Mouse (Mus musculus) c-Kit-positive CD71-positive TER-119-negative erythroid progenitor cells, embryonic 14.5 days (primary cell): Measurements from ENCODE around the gene Pcdh9.

Experiments used
- DNase-seq: peaks from one replicate; pipeline ENCODE4 v3.0.0-alpha.2; 2013; ENCODE audit warnings: low read depth

The Pcdh9 gene

DNA sequence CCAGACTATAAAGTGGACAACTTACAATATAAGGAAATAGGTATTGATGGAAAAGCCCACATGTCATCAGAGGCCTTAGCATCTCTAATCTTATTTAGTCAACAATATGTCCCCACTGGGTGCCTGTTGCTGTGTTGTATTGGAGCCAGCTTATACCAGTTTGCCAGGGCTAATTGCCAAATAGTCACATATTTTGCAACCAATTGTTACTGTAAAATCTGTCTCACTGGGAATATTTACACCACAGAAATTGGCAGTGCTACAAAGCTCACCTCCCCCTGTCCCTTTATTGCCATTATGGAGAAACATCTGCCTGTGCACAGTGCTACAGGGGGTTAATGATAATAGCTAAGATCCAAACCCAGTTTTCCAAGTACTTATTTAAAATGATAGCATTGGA lies 721.3 kb downstream of the Pcdh9 start:
- no peak for DNase-seq

DNA sequence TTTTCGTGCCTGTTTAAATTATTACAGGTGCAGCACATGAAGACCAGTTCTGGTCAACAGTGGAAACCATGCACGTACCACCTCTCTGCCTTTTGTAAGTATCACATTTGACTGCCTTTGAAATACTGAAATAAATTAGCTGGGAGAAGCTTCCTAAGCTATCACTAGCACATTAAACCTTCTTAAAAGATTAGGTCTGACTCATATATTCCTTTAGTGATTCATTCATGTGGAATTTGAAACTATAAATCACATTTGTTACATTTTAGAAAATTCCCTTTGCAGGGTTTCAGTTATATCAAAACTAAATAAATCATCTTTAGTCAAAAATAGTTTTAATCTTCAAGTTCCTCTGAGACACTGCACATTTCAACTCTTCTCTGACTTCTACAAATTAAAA lies 722.1 kb downstream of the Pcdh9 start:
- DNase-seq = no peak

DNA sequence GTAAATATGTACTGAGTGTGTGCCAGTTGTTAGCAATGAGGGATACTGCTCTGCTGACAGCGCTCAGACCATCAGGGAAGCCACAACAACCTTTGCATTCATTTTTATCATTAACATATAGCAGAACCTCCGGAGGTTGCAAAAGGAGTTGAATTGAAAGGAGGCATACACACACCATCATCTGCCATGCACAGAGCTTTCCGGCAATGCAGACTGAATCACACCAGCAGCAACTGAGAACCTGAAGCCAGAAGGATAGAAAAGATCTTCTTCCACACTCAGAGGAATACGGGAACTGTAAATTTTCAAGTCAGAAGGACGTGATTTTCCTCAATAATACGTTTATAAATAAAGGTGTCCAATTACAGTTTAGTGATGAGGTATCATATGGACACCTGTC lies 747.1 kb downstream of the Pcdh9 start:
- no peak for DNase-seq

DNA sequence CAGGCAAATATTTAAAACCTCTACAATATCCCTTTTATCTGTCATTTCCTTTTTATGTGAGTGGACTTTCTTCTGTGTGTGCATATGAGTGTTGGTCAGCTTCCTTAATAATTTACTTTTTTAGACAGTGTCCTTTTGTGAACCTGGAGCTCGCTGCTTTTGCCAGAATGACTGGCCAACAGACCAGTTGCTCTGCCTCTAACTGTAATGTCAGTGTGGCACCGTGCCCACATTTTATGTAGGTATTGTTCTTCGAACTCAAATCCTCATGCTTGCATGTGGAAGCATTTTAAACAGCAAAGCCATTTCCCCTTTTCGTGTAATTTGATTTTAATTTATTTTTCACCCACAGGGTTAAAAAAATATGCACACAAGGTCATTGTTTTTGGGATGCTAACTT lies 748.4 kb downstream of the Pcdh9 start:
- no peak for DNase-seq

DNA sequence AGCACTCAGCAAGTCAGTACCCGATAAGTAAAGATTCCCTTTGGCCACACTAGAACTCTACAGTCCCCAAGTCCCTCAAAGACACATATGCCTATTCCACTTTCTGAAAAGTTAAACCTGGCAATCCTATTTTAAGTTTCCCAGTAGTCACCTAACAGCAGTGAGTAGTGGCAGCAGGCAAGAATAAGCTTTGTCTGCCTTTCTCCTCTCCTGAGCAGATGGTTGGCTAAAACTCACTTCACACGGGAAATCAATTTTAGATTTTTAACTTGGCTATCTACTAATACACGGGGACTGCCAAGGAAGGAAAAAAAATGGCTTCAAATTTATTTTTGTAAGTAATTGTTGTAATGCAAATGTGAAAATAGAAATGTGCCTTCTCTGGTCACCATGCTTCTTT lies 763.5 kb downstream of the Pcdh9 start:
- no peak for DNase-seq

DNA sequence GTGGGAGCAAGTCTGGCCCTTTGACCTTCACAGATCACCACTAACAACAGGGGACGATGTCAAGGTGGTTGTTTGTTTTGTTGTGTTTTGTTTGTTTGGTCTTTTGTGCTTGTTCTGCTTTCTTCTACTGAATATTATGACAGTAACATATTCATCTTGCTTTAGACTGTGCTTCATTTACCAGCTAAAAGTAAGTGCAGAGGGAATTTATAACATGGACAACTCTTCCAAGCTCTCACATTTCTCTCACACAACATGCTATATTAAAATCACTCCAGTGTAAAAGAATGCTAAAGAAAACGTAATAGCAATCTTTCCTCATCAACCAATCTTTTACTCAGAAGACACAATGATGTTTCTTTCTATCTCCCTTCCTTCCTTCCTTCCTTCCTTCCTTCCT lies 787.7 kb downstream of the Pcdh9 start:
- no peak for DNase-seq

DNA sequence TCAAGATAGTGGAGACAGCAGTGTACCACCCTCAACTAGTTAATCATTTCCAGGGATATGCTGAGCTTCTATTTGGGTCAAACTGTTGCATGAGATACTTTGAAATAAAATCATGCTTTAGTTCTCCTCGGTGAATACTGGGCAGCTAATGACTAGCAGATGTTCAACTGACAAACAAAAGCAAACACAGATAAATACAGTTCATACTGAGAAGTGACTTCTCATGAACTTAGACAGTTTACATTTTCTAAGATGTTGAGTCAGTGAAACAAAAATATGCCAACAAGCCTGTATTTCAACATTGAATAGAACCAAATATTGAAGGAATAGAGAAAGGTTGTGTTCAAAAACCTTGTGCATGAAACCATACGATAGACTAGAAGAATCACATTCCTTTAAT lies 795.4 kb downstream of the Pcdh9 start:
- no peak for DNase-seq

DNA sequence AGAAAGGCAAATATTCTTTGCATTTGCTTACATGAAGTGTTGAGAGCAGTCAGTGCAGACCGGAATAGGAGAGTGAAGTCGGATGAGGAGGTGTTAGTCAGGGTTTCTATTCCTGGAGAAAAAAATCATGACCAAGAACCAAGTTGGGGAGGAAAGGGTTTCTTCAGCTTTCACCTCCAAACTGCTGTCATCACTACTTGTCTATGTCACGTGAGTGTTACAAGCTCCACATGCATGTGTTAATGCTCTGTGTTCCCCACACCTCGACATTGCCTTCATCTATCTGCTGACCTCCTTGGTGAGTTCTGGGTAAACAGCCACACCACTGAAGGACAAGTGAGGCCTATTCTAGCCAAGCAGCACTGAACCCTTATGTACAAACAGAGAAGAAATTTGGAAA lies 797.7 kb downstream of the Pcdh9 start:
- DNase-seq = no peak

DNA sequence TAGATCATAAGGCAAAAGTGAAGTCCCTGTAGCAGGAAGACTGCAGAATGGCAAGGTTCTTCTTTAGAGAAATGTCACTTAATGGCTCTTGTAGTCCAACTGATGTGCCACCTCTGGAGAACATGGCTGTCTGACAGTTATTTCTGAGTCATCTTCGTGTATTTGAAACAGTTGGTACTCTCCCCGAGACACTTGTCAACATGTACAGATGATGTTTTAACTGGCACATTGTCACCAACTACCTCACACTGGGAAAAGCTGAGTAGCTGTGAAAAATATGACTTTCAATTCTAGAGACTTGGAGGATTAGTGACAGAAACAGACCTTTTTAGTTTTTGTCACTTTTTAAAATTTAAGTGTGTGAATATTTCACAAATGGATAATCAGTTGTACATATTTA lies 804.8 kb downstream of the Pcdh9 start:
- no peak for DNase-seq

DNA sequence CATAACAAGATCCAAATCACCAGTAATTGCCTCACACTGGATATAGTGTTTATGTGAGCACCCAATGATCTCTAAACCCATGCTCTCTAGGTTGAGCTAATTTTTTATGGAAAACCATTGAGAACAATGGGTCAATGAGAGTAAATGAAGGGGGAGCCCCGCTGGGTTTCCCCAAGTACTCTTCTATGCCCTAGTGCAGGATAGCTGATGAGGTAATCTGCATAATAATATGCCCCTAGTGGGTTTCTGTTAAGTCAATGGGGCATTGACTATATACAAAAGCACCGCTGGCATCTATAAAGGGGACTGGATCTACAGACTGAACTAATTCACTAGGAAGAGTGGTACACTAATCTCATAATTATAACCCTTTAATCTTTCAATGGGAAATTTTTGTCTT lies 807.3 kb downstream of the Pcdh9 start:
- DNase-seq = no peak

DNA sequence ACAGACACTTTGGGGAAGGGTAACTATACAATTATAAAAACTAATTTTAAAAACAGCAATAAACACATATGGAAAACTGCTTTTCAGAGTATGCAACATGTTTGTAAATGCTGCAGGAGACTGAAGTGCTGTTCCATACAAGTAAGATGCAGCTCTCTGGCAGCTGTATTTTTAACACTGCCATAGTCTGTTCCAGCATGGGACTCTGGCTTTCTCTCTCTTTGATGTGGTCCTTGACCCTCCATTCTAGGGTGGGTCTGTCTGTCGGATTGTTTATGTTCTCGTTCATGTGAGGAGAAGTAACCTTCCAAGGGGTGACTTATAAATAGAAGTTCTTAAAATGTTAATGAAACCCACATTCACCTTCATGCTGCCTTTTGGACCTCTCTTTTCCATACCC lies 809.6 kb downstream of the Pcdh9 start:
- no peak for DNase-seq

DNA sequence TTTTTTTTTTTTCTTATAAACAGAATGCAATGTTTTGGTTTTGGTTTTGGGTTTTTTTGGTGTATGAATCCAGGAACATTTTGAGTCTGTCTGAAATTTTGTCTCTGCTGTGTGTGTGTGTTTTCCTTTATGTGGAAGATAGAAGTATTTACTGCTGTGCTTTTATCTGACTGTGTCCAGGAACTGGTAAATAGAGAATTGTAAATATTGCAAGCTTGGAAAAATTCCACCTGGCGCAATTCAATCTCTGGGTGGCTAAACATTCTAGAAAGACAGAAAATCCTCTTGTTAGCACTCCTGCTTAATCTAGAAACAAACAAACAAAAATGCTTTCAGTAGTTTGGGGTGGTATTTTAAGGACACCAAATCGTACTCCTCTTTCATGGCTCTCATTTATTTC lies 814.7 kb downstream of the Pcdh9 start:
- DNase-seq = no peak

DNA sequence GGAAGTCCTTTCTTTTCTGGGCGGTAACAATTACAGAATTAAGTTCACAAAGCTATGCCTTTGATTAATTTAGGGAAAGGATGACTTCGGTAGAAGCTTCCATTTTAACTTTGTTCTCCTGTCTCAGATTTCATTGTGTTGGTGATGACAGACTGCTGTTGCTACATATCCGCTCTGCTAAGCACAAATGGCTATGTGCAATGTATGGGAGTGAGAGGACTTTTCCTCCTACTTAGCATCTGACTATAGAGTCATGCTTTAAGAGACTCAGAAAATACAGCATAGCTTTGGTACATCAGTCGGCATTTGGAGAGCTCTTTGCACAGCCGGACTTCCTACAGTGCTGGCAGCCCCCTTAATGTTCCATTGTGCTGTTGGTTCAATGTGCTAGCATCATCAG lies 818.1 kb downstream of the Pcdh9 start:
- DNase-seq = no peak

DNA sequence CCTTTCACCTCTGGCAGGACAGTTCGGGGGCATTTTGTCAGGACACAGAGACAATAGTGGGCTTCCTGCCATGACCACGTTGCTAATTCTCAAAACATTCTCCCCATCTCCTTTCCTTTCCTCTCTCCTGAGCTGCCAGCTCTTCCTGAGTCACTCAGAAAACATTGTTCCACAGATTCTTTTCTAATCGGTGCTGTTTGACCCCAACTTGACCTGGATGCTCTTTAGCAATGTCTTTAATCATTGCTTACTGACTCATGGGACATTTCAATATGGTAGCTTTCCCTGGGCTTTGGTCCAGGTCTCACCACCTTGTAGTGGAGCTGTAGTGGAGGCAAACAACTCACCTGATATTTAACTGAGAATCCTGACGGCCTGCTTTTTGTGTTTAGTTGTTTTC lies 820.3 kb downstream of the Pcdh9 start:
- no peak for DNase-seq

DNA sequence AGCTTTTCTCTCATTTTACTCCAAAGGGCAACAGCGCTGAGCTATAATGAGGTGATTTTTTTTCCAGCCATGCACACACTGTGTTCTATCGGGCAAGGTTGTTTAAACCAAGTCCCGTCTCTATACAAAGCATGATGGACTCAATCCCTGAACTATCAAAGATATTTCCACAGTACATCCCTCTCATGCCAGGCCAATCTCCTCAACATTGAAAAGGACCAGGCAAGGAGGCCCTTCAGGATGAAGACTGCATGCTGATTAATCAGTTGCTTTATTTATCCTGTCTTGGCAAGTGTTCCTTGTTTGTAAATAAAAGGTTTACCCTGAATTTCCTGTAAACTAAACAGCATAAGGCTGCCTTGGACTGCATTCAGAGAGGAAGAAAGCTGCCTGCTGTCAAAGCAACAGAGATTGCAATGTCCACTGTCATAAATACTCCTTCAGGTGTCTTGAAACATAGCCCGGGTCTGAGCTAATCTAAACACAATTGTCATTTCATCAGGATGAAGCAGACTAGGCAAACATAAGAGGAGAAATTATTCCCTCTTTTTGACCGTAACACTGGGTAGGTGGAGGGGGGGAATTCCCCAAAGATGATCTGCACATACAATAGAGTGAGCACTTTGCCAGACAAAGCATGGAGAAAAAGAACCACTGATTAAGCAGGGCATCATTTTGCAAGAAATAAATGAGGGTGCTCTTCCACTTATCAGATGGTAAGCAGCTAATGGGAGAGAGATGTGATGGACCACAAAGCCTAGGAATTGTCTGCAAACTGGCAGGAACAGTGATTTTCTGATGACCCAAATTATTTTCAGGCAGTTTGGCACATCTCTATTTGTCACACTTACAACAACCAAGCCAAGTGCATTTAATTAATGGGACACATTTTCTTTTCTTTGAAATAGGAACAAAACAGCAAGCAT lies 822.8 kb downstream of the Pcdh9 start:
- no peak for DNase-seq

DNA sequence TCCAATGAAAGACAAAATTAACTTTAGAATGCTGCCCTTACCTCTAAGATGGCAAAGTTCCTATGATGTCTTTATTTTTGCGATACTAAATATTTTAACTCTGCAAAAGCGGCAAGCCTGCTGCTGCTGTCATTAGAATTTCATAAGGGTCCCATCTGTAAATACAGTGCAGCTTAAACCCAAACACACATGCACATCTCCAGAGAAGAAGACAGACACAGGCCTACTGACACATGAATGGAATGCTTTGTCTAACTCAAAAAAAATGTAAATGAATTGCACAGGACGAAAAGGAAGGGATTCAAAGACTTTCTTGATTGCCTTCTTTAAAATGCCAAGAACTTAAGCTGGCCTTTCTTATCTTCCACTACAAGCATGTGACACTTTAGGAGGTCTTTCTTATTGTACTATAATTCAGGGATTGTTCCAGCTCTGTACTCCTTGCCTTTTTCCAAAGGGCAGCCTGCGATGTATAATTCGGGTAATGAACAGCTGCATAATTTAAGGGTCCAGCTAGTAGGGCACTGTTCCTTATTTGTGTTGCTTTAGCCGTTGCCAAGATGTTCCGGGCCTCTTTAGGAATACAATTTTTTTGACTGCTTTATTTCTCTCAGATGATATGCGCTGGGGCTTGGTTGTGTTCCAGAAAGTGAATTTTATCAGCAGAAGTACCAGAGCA lies 823.6 kb downstream of the Pcdh9 start:
- no peak for DNase-seq

DNA sequence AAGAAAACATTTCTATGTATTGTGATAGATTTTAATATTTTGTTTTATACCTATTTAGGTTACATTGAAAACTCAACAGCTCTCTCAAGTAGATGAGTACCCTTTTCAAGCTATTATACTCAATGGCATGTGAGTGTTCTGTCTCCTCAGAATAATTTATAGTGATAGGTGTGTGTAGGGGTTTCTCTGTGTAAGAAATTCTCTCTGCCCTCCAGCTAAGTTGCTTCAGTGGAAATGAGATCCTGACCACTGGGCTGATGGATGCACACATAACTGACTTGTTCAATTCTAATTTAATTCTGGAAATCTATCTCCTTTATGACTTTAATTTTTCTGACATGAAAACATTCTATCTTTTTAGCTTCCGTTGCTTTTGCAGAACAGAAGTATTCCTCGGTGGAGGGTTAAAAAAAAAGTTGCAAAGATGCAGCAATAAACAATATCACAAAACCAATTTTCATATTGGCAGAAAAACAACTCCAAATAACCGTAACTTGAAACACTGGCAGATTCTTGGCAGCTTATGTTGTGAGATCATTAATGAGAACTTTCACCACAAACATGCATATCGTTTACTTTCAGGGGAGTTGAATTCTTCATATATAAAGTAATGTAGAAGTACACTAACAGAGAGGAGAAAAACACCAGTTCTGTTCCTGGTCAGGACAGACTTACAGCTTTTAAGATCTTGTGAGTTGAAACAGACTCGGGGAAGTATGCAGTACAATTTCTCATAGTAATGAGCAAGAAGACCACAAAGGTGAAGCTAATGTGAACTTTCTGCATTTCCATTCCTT lies 828.5 kb downstream of the Pcdh9 start:
- no peak for DNase-seq

DNA sequence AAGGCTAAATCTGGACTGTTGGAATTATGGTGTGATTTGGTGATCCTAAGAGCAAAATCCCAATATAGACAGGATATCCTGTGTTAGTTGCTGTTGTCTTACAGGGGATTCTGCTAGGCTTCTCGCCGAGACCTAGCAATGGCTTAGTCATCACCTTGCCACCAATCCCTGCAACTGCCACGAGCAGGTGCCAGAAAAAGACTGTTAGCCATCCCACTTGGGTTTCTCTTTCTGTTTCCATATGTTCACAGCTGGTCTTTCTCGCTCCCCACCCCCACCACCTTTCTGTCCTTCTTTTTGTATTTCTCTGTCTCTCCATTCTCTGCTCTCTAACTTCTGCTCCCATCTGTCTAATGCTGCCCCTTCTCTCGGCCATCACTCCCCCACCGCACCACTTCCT lies 831.7 kb downstream of the Pcdh9 start:
- DNase-seq = no peak

DNA sequence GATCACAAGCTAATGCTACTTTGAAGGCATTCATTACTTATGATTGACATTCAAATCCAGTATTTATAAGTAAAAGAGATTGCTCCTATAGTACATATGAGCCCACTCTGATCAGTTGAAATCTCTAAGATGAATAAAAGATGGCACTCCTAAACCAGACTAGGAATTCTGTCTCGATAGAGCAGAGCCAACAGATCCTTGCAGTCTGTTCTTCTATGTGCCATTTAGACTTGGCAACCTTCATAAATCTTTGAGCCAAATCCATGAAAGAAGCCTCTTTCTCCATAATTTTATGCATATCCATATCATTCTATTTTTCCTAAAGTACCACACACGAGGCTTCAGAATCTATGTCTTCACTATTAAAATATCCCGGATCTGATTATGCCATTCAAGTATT lies 834.5 kb downstream of the Pcdh9 start:
- no peak for DNase-seq

DNA sequence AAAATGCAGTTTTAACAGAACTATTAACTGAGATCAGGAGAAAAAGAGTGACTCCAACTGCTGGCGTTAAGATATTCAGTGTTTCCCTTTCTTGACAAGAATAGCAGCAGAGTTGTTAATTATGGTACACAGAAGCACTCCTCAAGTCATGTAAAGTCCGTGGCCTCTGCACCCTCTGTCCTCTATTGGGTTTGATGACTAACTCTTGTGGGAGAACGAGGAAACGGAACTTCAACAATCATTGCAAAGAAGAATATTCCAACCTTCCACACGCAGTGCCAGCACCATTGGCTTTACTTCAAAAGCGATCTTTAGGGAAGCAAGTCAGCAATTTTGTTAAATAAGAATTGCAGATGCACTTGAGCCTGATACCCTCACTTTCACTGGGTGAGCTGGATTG lies 849.9 kb downstream of the Pcdh9 start:
- DNase-seq = no peak

DNA sequence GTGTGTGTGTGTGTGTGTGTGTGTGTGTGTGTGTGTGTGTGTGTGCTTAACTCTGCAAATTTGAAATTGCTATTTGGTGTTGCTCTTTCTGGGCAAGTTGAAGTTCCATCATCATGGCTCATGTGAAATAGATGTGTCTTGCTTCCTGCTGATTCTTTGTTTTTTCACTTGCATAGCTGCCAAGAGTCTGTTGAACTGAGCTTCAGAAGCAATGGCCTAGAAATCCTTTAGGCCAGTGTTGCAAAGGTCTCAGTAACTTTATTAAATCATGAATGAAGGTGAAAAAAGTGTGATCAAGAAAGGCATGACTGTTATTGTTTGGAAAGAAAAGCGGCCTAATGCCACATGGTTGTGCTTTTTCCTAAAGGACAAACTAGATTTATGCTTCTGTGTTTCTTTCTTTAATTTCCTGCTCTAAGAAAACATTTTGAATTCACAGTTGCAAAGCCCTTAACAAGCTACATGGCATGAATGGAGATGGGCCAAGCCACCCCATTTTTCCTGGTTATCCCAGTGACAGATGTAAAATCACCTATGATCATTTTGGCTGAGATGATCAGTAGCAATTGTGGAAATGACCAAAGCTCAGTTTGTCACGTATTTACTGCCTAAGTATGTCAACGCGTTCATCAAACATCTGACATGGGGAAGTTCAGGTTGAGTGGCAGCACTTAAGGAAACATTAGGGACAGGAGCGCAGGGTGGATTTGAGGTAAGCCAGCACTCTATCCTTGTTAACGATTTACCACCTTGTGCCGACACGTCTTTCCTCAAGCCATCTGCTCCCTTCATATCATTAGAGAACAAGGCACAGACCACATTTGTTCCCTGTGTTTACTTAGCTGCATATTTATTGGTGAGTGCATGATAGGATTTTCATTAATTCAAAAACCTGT lies 850.9 kb downstream of the Pcdh9 start:
- DNase-seq = no peak
